Mouse (Mus musculus): Measurements from ENCODE around the gene Tsc2.

The Tsc2 gene

DNA sequence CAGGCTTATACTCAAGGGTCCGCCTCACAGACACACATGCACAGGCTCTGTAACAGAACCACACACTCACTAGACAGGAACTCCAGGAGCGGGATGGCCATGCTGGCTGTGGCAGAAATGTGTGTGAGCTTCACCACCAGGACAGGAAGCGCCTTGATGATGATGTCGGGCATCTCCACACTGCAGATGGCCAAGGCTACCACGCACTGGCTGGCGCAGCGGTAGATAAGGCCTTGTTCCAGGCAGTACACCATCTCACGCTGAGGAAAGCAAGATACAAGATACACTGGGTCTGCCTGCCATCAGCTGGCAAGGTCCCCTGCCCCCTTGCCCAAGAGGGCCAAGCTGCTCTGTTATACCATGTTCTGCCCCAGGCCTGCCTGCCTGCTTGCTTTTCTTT lies 23.6 kb downstream of the Tsc2 start:
- no peak for DNase-seq (ENCODE audit: extremely low spot score)

DNA sequence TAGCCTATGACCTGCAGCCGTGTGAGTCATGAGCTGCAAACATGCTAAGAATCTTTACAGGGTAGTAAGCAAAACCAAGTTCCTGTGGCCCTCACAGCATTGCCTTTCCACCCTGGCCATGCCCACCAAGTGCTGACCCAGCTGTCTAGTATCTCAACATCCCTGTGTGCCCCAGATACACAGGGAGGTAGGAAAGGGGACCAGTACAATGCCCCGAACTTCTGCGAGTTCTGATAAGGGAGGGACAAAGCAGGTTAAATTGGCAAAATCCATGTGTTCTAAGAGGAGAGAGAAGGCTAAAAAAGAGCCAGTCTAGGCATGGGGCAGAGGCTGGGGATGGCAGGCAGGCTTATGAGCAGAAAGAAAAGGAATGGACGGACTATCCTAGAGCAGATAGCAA lies 24.1 kb downstream of the Tsc2 start:
- DNase-seq (ENCODE audit: extremely low spot score): no peak

DNA sequence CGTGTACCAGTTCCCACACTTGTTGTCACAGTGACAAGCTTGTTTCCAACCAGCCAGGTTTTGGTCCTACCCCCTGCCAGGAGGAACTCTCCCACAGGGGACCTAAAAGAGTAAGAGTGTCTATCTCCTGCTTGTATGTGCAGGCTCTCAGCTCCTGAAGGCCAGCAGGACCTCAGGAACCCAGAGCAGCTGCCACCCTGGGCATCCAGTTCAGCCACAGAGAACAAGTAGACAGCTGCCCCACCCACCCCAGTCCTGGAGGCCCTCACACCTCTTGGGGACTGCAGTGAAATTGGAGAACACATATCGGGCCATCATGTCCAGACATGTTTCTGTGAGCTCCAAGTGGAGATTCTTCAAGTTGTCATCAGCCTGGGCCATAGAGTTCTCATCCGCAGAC lies 27.9 kb downstream of the Tsc2 start:
- DNase-seq (ENCODE audit: extremely low spot score): no peak

DNA sequence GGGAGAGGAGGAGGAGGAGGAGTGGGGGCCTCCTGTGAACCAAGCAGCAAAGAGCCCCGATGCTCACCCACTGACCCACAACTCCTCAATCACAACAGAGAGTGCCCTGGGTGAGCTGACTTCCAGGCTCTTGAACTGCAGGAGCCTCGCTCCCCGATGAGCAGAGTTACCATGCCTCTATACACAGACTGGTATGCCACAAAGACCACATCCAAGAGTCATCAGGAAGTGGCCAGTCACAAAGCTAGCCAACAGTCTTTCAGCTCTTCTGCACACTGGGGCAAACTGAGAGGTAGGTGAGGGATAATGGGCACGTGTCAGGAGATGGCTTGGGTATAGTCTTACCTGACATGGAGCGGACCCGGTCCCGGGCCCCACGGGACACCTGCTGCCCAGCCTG lies 28.5 kb downstream of the Tsc2 start:
- no peak for DNase-seq (ENCODE audit: extremely low spot score)

DNA sequence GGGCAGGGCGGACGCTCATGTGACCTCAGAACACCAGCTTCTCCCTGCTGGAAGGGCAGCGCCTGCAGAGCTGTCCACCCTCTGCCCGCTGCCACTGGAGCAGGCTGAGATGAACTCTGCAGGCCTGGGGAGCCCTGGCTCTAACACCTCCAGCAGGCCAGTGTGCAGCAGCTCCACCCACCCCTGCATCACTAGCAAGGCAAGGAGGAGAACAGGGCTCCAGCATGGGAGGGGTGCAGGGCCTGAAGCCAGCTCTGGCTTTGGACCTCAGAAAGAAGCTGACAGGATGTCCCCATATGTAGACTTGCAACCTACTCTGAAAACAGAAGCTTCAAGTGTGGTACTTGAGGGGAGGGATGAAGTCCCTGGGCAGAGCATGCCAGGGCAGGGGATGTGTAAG lies 31.9 kb downstream of the Tsc2 start:
- no peak for DNase-seq (ENCODE audit: extremely low spot score)

DNA sequence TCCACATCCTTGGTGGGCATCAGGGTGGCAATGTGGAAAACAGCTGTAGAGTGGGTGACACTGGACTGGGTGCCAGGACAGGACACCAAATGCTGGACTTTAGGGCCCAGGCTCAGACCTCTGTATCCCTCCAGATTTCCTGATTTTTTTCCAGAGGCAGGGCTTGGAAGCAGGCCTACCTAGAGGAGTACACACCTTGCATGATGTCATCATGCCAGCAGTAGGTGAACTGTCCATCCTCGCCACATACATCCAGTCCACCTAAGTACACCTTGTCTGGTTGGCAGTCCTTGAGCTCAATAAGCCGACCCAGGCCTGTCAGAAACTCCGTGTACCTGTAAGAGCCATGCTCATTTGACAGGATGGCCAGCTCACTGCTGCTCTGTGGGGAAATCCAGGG lies 34.4 kb downstream of the Tsc2 start:
- no peak for DNase-seq (ENCODE audit: extremely low spot score)

DNA sequence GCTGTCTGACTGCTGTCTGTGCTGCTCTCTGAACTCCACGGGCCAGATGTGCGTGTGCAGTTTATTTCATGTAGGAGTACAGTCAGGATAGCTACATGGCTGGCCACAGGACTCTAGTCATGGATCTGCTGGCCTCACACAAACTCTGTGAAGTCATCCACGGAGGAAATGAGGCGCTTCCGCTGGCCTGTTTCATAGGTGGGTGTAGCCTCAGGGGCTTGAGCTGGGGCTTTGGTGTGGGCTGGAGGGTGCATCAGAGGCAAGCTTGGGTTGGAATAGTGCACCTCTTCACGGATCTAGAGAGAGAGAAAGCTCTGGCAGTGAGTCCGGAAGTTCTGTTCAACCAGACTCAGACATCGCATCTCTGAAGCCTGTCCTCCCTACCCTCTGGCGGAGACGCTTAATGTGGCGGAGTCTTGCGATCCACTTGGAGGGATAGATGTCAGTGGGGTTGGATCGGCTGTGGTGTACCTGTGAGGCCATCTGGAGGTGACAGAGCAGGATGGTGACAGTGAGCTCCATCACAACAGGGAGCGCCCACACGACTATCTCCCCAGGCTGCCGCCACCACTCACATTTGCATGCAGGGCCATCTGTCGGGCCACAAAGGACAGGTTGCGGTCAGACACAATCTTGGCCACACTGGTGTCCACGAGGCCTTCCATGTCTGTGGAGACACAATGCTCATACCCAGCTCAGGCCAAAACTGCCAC lies 35.8 kb downstream of the Tsc2 start:
- no peak for DNase-seq (ENCODE audit: extremely low spot score)

DNA sequence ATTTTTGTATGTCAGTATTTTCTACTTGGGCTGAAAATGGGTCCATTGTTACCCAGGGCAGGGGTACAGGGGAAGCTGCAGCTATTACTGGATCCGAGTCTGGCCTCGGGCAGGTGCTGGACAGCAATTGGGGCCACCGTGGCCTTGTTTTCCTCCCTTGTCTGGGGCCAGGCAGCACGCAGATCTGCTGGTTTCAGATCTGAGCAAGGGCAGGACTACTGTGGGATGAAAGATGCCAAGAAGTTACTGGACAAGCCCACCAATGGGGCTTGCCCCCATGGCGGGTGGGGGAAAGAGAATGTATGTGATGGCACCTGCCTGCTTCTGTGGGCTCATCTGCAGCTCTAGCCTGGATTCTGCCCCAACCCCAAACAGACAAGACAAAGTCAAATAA lies 36.4 kb downstream of the Tsc2 start:
- no peak for DNase-seq (ENCODE audit: extremely low spot score)

DNA sequence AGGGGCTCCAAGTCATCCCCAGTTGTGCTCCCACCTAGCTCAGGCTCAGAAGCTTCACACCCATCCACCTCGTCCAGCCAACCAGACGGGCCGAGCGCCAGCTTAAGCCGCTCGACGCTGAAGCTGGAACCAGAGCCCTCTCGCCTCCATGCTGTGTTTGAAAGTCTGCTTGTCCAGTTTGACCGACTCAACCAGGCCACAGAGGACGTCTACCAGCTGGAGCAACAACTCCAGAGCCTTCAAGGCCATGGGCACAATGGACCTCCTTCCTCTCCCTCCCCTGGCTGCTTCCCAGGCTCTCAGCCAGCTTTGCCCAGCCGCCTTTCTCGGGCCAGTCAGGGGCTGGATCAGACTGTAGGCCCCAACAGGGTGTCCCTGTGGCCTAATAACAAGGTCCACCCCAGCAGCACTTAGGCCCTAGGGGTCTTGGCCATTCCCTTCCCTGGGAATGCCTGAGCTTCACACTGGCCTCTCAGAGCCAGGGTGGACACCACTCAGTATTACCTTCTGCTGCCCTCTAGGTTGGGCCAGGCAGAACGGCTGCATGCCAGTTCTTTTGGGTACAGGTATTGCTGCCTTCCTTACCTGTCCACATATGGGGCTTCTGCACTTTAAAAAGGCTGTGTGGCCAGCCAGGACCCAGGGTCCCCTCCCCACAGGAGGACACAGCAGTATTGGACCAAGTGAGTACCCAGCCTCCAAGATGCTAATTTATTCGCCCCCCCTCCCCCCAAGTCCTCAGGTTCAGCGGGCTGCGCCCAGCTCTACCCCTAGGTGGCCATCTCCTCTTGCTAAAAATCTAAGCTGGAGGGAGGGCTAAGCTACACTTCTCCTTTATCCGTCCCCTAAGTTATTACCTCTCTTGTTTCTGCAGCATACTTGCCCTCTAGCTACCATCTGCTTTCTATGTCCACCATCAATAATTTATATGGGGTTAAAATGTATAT lies 37.0 kb downstream of the Tsc2 start:
- no peak for DNase-seq (ENCODE audit: extremely low spot score)

DNA sequence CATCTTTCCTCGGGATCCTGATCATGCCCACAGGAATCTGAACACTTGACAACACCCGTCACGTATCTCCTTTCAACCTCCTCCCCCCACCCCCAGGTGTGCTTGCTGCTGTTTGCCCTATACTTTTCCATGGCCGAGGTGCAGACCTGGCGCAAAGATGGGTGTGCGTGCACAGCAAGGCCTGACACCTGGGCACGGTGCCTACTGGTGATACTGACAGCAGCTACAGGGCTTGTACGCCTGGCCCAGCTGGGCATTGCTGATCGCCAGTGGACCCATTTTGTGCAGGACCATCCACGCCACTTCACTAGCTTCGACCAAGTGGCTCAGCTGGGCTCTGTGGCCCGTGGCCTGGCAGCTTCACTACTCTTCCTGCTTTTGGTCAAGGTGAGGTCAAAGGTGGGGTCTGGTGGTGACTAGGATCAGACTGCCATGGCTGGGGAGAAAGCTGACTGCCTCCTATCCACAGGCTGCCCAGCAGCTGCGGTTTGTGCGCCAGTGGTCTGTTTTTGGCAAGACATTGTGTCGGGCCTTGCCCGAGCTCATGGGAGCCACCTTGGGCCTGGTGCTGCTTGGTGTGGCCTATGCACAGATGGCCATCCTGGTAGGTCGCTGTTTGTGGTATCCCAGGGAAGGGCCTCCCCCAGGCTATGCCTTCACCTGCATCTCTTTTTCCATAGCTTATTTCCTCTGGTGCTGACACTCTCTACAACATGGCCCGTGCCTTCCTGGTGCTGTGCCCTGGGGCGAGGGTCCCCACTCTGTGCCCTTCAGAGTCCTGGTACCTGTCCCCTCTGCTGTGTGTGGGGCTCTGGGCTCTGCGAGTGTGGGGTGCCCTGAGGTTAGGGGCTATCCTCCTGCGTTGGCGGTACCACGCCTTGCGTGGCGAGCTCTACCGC lies 38.2 kb downstream of the Tsc2 start:
- DNase-seq (ENCODE audit: extremely low spot score): no peak

DNA sequence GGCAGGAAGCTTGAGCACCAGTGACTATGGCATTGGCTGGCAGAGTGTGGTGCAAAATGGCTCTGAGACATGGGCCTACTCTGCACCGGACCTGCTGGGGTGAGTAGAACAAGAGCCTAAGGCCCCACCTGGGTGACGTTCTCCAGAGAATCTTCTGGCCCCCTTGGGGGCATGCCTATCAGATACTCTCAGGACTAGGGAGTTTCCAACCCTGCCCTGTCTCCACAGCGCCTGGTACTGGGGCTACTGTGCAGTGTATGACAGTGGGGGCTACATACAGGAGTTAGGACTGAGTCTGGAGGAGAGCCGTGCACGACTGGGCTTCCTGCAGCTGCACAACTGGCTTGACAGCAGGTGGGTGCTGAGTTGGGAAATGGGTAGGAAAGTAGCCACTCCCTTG lies 39.2 kb downstream of the Tsc2 start:
- no peak for DNase-seq (ENCODE audit: extremely low spot score)

DNA sequence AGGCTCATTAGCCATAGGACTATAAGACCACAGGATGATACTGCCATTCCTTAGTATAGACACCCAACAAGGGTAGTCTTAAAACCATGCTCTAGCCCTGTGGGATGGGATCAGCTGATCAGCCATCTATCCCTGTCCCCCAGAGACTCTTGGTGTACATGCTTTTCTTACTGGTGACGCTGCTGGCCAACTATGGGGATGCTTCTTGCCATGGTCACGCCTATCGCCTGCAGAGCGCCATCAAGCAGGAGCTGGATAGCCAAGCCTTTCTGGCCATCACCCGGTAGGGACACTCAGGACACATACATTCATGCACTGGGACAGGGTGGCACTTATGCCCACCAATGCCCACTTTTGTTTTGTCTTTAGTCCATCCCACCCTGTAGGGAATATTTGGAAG lies 40.7 kb downstream of the Tsc2 start:
- no peak for DNase-seq (ENCODE audit: extremely low spot score)

DNA sequence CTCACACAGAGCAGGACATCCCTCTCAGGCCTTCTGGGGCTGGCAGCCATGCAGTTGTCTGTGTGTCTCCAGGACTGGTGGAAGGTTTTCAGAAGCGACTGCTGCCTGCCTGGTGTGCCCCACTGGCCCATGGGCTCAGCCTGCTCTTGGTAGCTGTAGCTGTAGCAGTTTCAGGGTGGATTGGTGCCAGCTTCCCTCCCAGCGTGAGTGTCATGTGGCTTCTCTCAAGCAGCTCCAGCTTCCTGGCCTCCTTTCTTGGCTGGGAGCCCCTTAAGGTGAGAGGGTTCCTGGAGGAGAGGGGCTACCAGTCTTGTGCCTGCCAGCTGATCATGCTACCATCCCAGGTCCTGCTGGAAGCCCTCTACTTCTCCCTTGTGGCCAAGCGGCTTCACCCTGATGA lies 41.5 kb downstream of the Tsc2 start:
- DNase-seq (ENCODE audit: extremely low spot score): no peak

DNA sequence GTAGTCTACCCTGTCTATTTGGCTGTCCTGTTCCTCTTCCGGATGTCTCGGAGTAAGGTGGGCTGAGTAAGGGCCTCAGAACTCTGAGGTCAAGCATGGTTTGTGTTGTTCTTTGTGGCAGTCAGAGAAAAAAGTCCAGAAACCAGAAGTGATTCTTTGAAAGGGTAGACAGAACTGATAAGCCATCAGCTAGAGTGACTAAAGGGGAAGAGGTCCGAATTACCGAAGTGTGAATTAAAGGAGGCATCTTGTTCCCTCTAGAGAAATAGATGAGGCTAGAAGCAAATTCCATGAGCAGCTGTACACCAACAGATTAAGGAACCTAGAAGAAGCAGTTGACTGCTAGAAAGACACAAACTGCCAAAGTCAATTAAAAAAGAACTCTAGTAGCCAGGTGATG lies 45.9 kb downstream of the Tsc2 start:
- DNase-seq (ENCODE audit: extremely low spot score): no peak

DNA sequence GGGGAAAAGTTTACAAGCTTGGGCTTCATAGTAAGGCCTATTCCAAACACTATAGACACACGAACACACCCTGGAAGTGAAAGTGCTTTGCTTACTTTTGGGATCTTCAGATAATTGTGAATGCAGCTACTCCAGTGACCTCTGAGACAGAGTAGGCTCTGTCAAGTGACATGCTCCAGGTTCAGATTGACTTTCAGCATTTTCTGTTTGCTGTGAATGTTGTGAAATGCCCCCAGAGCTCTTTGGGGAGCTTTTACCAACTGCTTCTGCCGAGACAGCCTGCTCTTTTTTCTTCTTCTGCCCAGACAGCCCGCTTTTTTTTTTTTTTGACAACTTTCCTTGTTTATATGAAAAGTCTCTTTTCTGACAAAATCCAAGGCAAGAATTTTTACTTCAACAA lies 47.9 kb downstream of the Tsc2 start:
- DNase-seq (ENCODE audit: extremely low spot score): no peak

DNA sequence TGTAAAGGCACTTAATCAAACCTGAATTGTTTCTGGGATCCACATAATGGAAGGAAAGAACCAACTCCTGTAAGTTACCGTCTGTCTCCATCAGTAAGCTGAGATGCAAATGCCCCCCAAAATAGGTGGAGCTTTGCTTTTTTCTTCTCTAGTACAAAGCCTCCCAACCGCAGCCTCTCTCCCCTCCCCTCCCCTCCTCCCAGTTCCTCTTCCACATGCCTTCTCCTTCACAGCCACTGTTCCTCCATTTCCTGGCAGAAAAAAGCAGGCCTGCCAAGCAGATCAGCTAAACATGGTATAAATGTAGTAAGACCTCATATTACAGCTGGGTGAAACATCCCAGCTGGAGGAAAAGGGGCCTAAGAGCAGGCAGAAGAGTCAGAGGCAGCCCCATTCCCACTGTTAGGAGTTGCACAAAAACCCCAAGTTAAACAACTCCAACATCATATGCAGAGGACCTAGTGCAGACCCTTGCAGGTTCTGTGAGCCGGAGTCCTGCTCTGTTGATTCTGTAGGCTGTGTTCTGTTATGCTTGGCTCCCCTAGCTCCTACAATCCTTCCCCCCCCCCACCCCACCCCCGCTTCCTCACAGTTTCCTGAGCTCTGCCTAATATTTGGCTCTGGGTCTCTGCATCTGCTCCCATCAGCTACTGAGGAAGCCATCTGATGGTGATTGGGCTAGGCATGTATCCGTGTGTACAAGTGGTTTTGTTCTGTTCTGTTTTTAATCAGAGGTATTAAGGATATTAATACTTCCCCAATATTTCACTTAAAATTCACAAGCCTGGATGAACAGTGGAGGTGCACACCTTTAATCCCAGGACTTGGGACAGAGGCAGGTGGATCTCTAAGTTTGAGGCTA lies 48.6 kb downstream of the Tsc2 start:
- no peak for DNase-seq (ENCODE audit: extremely low spot score)

DNA sequence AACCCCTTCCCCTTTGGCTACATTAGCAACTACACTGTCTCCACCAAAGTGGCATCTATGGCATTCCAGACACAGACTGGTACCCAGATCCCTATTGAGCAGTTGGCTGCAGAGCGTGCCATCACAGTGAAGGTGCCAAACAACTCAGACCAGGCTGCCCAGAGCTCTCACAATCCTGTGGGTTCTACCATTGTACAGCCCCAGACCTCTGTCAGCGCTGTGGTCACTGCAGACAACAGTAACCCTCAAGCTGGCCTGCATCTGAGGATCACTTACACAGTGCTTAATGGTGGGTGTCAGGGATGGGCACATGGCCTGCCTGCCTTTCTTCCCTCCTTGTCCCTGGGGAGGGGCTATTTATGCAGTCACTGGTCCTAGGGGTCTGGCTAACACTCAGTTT lies 52.1 kb downstream of the Tsc2 start:
- no peak for DNase-seq (ENCODE audit: extremely low spot score)

DNA sequence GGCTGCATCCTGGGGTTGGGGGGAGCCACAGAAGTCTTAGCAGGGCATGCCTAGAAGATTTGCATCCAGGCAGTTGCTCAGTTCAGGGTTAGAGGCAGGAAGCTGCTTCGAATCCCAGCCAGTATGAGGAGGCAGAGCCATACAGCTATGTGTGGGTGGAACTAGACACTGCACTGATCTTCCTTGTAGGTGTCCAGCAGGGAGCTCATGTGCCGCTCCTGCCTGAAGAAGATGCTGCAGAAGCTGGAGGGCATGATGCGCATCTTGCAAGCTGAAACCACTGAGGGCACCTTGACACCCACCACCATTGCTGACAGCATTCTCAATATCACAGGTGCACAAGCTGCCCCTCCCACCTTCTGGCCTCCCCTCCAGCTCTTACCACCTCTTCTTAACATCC lies 52.9 kb downstream of the Tsc2 start:
- DNase-seq (ENCODE audit: extremely low spot score): no peak

DNA sequence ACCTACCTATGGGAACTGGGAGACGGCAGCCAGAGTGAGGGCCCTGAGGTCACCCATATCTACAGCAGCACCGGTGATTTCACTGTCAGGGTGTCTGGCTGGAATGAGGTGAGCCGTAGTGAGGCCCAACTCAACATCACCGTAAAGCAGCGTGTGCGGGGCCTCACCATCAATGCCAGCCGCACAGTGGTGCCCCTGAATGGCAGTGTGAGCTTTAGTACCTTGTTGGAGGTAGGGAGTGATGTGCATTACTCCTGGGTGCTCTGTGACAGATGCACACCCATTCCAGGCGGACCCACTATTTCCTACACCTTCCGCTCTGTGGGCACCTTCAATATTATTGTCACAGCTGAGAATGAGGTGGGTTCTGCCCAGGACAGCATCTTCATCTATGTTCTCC lies 58.6 kb downstream of the Tsc2 start:
- DNase-seq (ENCODE audit: extremely low spot score): no peak

DNA sequence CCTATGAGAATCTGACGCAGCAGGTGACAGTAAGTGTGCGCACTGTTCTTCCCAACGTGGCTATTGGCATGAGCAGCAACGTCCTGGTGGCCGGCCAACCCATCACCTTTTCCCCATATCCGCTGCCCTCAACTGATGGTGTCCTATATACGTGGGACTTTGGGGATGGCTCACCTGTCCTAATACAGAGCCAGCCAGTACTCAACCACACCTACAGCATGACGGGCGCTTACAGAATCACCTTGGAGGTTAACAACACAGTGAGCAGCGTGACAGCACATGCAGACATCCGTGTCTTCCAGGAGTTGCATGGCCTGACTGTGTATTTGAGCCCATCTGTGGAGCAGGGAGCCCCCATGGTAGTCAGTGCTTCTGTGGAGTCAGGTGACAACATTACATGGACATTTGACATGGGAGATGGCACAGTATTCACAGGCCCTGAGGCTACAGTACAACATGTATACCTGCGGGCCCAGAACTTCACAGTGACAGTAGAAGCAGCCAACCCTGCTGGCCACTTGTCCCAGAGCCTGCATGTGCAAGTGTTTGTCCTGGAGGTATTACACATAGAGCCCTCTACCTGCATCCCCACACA lies 59.7 kb downstream of the Tsc2 start:
- no peak for DNase-seq (ENCODE audit: extremely low spot score)

DNA sequence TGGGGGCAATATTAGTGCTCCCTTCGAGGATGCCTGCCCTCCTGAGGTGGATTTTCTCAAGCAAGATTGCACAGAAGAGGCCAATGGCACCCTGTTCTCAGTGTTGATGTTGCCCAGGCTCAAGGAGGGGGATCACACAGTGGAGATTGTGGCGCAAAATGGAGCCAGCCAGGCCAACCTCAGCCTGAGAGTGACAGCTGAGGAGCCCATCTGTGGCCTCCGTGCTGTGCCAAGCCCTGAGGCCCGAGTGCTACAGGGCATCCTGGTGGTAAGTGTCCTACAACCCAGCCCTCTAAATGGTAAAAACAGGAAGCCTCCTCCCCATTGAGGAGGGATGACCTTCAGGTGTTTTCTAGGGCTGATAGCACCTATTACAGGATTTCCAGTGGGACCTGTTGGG lies 62.6 kb downstream of the Tsc2 start:
- no peak for DNase-seq (ENCODE audit: extremely low spot score)

Measured in embryo, embryonic 9.5 days (tissue).